Mouse (Mus musculus) kidney, postnatal 10 days (tissue): ENCODE measurements around the gene Hexim2.
A peak's percentile ranks its signal among the peaks of the same experiment; 100 is the strongest.

Source experiments
- DNase-seq: peaks from one replicate; pipeline ENCODE4 v3.0.0; 2021; ENCODE audit warnings: mixed read lengths

Gene Hexim2

GRCm38 (mm10) chr11:103112552-103112912 is 19.7 kb upstream of the Hexim2 start:
- DNase-seq, result no peak

GRCm38 (mm10) chr11:103113005-103113404 is 19.2 kb upstream of the Hexim2 start:
- no peak for DNase-seq

- no peak for DNase-seq
Observed at GRCm38 (mm10) chr11:103113771-103114170, 18.5 kb upstream of the Hexim2 start.

GRCm38 (mm10) chr11:103114270-103114943 is 17.8 kb upstream of the Hexim2 start:
- DNase-seq, result no peak

- peak; percentile 87 for DNase-seq
Observed at GRCm38 (mm10) chr11:103115163-103116007, 16.8 kb upstream of the Hexim2 start.

GRCm38 (mm10) chr11:103116008-103116818 is 16.0 kb upstream of the Hexim2 start, which contains the start of gene Hexim1:
Gene Hexim1 (plus strand): TSS chr11:103116231.
- peak; percentile 100 for DNase-seq

- DNase-seq, result peak; percentile 88
Observed at GRCm38 (mm10) chr11:103116959-103117590, 15.2 kb upstream of the Hexim2 start.

- DNase-seq, result peak; percentile 80
Observed at GRCm38 (mm10) chr11:103117591-103118009, 14.6 kb upstream of the Hexim2 start.

GRCm38 (mm10) chr11:103118866-103119265 is 13.4 kb upstream of the Hexim2 start:
- no peak for DNase-seq

- no peak for DNase-seq
Observed at GRCm38 (mm10) chr11:103119609-103120008, 12.6 kb upstream of the Hexim2 start.

GRCm38 (mm10) chr11:103120315-103120714 is 11.9 kb upstream of the Hexim2 start:
- DNase-seq, result no peak

GRCm38 (mm10) chr11:103132576-103133455 is 587 bp downstream of the Hexim2 start:
- peak; percentile 100 for DNase-seq

GRCm38 (mm10) chr11:103133456-103134185 is 1.4 kb downstream of the Hexim2 start:
- no peak for DNase-seq

GRCm38 (mm10) chr11:103134221-103134620 is 2.0 kb downstream of the Hexim2 start:
- no peak for DNase-seq

GRCm38 (mm10) chr11:103136039-103136577 is 3.9 kb downstream of the Hexim2 start:
- no peak for DNase-seq

GRCm38 (mm10) chr11:103139951-103140762 is 7.9 kb downstream of the Hexim2 start:
- peak; percentile 23 for DNase-seq

- no peak for DNase-seq
Observed at GRCm38 (mm10) chr11:103140763-103141100, 8.5 kb downstream of the Hexim2 start.

- peak; percentile 87 for DNase-seq
Observed at GRCm38 (mm10) chr11:103141101-103141943, 9.1 kb downstream of the Hexim2 start.

- peak; percentile 54 for DNase-seq
Observed at GRCm38 (mm10) chr11:103141944-103142255, 9.7 kb downstream of the Hexim2 start.
